Mouse (Mus musculus): ENCODE results near the gene Aff1. TPM values are rescaled to one million over a fixed set of nuclear protein-coding genes. Genes with fewer than 3 reads are reported as not detected.

Gene Aff1
- polyA plus RNA-seq, 1 experiment from 2014 or later = 4.3 TPM

GRCm38 (mm10) chr5:103655346-103656118 lies 36.6 kb upstream of the Aff1 start, which contains the start of gene 1700016H13Rik:
1700016H13Rik (minus strand) TSS chr5:103656010.
- peak within 1 kb of the TSS; percentile 92 for H3K4me2 ChIP-seq (replicated peaks; ENCODE audit: low read depth)
- H3K4me1 ChIP-seq (replicated peaks; ENCODE audit: control insufficient read depth, insufficient read depth) = no peaks in the 10 kb centered on the region
- H3K27ac ChIP-seq (replicated peaks) = peak within 1 kb of the TSS; percentile 81
- ATAC-seq (ENCODE audit: low FRiP score, low TSS enrichment) = peak; percentile 98
- H3K9me3 ChIP-seq (ENCODE audit: control insufficient read depth, low read length) = no peaks in the 10 kb centered on the region
- H3K36me3 ChIP-seq (ENCODE audit: control insufficient read depth, insufficient read depth, low read length) = no peaks in the 10 kb centered on the region
- 3% methylated on average over 46 of the region's 56 CpGs for whole genome bisulfite sequencing
- H3K9ac ChIP-seq (ENCODE audit: low read length) = peak within 1 kb of the TSS; percentile 68
- DNase-seq (ENCODE audit: low spot score) = peak; percentile 92
- H3K4me3 ChIP-seq (ENCODE audit: low read depth, low read length) = peak within 1 kb of the TSS; percentile 45
- peak; percentile 43 for TF ChIP-seq EP300 (optimal IDR thresholded peaks at IDR 0.05)
- TF ChIP-seq CTCF (IDR thresholded peaks at IDR 0.05; ENCODE audit: low read depth) = peak; percentile 72
- H3K27me3 ChIP-seq (ENCODE audit: control insufficient read depth, insufficient read depth, low read length) = no peaks in the 10 kb centered on the region

- TF ChIP-seq CTCF (IDR thresholded peaks at IDR 0.05; ENCODE audit: low read depth) (peak; percentile 64), EP300 (optimal IDR thresholded peaks at IDR 0.05) (no peak)
- H3K27ac ChIP-seq (replicated peaks) = no peak overlapping the region
- H3K9me3 ChIP-seq (ENCODE audit: control insufficient read depth, low read length) = no peaks in the 10 kb centered on the region
- ATAC-seq (ENCODE audit: low FRiP score, low TSS enrichment) = no peak
- no peak for DNase-seq (ENCODE audit: low spot score)
- H3K4me1 ChIP-seq (replicated peaks; ENCODE audit: control insufficient read depth, insufficient read depth) = no peaks in the 10 kb centered on the region
- no peak overlapping the region for H3K4me3 ChIP-seq (ENCODE audit: low read depth, low read length)
- H3K4me2 ChIP-seq (replicated peaks; ENCODE audit: low read depth) = no peak overlapping the region
- H3K9ac ChIP-seq (ENCODE audit: low read length) = no peak overlapping the region
- WGBS = 61% methylated on average over 5 of the region's 5 CpGs
- H3K27me3 ChIP-seq (ENCODE audit: control insufficient read depth, insufficient read depth, low read length) = no peaks in the 10 kb centered on the region
- no peaks in the 10 kb centered on the region for H3K36me3 ChIP-seq (ENCODE audit: control insufficient read depth, insufficient read depth, low read length)
These were observed 33.3 kb upstream of the Aff1 start for GRCm38 (mm10) chr5:103658921-103659320.

DNA sequence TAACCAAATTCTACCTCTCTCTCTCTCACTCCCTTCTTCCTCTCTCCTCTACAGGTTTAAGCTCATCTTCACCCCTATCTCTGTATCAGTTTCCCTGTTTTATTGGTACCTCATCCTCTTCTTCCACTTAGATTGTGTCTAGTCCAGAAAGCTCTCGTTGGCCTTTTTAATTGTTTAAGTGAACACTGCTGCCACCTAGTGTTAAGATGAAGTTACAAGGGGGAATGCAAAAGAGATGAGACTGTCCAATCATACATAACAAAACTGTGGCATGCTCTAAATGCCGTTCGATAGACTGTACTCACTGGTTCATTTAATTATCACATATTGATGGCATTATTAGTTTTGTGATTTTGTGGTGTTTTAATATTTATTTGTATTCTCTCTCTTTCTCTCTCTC lies 32.6 kb upstream of the Aff1 start:
- Histone ChIP-seq H3K9me3 (ENCODE audit: control insufficient read depth, low read length) (no peaks in the 10 kb centered on the region), H3K4me1 (replicated peaks; ENCODE audit: control insufficient read depth, insufficient read depth) (no peaks in the 10 kb centered on the region), H3K4me3 (ENCODE audit: low read depth, low read length) (no peak overlapping the region), H3K27me3 (ENCODE audit: control insufficient read depth, insufficient read depth, low read length) (no peaks in the 10 kb centered on the region), H3K9ac (ENCODE audit: low read length) (no peak overlapping the region), H3K36me3 (ENCODE audit: control insufficient read depth, insufficient read depth, low read length) (no peaks in the 10 kb centered on the region), H3K4me2 (replicated peaks; ENCODE audit: low read depth) (no peak overlapping the region), H3K27ac (replicated peaks) (no peak overlapping the region)
- no peak for ATAC-seq (ENCODE audit: low FRiP score, low TSS enrichment)
- no peak for DNase-seq (ENCODE audit: low spot score)
- TF ChIP-seq EP300 (optimal IDR thresholded peaks at IDR 0.05) (no peak), CTCF (IDR thresholded peaks at IDR 0.05; ENCODE audit: low read depth) (peak; percentile 88)
- WGBS = 24% methylated on average over 3 of the region's 3 CpGs

DNA sequence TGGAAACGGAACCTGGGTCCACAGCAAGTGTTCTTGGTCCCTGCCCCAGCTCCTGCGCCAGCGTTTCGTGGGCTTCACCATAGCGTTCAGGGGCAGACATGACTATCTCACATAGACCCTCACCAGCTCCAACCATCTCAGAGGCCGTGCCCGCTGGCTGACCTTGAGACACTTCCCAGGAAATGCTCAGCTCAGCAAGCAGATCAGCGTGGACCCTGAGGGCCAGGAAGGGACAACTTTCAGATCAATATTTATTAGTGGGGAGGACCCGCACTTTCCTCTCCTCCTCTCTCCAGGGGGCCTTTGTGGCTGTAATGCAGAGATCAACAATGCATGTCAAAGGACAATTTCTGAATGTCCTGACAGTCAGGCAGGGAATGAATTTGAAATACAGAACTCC lies 27.2 kb upstream of the Aff1 start:
- 79% methylated on average over 9 of the region's 9 CpGs for WGBS
- Histone ChIP-seq H3K27me3 (ENCODE audit: control insufficient read depth, insufficient read depth, low read length) (no peaks in the 10 kb centered on the region), H3K36me3 (ENCODE audit: control insufficient read depth, insufficient read depth, low read length) (no peaks in the 10 kb centered on the region), H3K9ac (ENCODE audit: low read length) (no peak overlapping the region), H3K9me3 (ENCODE audit: control insufficient read depth, low read length) (no peaks in the 10 kb centered on the region), H3K4me1 (replicated peaks; ENCODE audit: control insufficient read depth, insufficient read depth) (no peaks in the 10 kb centered on the region), H3K27ac (replicated peaks) (no peak overlapping the region), H3K4me3 (ENCODE audit: low read depth, low read length) (no peak overlapping the region), H3K4me2 (replicated peaks; ENCODE audit: low read depth) (no peak overlapping the region)
- TF ChIP-seq EP300 (optimal IDR thresholded peaks at IDR 0.05) (no peak), CTCF (IDR thresholded peaks at IDR 0.05; ENCODE audit: low read depth) (no peak)
- ATAC-seq (ENCODE audit: low FRiP score, low TSS enrichment) (no peak), DNase-seq (ENCODE audit: low spot score) (no peak)

GRCm38 (mm10) chr5:103665876-103666275 lies 26.3 kb upstream of the Aff1 start:
- no peak overlapping the region for H3K27ac ChIP-seq (replicated peaks)
- no peaks in the 10 kb centered on the region for H3K4me1 ChIP-seq (replicated peaks; ENCODE audit: control insufficient read depth, insufficient read depth)
- no peak overlapping the region for H3K9ac ChIP-seq (ENCODE audit: low read length)
- H3K36me3 ChIP-seq (ENCODE audit: control insufficient read depth, insufficient read depth, low read length) = no peaks in the 10 kb centered on the region
- no peak for DNase-seq (ENCODE audit: low spot score)
- H3K9me3 ChIP-seq (ENCODE audit: control insufficient read depth, low read length) = no peaks in the 10 kb centered on the region
- no peak overlapping the region for H3K4me2 ChIP-seq (replicated peaks; ENCODE audit: low read depth)
- 72% methylated on average over 2 of the region's 2 CpGs for WGBS
- H3K27me3 ChIP-seq (ENCODE audit: control insufficient read depth, insufficient read depth, low read length) = no peaks in the 10 kb centered on the region
- ATAC-seq (ENCODE audit: low FRiP score, low TSS enrichment) = no peak
- TF ChIP-seq CTCF (IDR thresholded peaks at IDR 0.05; ENCODE audit: low read depth) (no peak), EP300 (optimal IDR thresholded peaks at IDR 0.05) (no peak)
- H3K4me3 ChIP-seq (ENCODE audit: low read depth, low read length) = no peak overlapping the region

DNA sequence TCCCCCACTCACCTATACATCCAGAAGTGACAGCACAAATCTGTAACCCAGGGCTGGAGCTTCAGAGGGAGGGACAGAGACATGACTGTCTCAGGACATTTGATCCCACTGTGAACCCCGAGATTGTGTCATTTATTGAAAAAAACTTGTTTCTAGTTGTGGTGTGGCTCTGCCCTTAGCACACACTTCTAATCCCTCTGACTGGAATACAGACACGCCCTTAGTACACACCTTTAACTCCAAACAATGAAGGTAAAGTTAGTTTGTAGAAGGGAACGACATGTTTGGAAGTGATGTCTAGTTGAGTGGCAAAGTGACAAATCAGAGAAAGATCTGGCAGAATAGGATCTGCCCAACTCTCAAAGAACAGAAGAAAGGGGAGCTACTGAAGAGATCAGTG lies 20.3 kb upstream of the Aff1 start:
- ATAC-seq (ENCODE audit: low FRiP score, low TSS enrichment) (peak; percentile 85), DNase-seq (ENCODE audit: low spot score) (no peak)
- no peaks in the 10 kb centered on the region for H3K27me3 ChIP-seq (ENCODE audit: control insufficient read depth, insufficient read depth, low read length)
- H3K9ac ChIP-seq (ENCODE audit: low read length) = no peak overlapping the region
- H3K27ac ChIP-seq (replicated peaks) = peak overlapping the region; percentile 81
- no peak overlapping the region for H3K4me2 ChIP-seq (replicated peaks; ENCODE audit: low read depth)
- TF ChIP-seq CTCF (IDR thresholded peaks at IDR 0.05; ENCODE audit: low read depth) (no peak), EP300 (optimal IDR thresholded peaks at IDR 0.05) (peak; percentile 30)
- 48% methylated on average over 3 of the region's 3 CpGs for WGBS
- H3K4me1 ChIP-seq (replicated peaks; ENCODE audit: control insufficient read depth, insufficient read depth) = no peaks in the 10 kb centered on the region
- no peaks in the 10 kb centered on the region for H3K9me3 ChIP-seq (ENCODE audit: control insufficient read depth, low read length)
- H3K36me3 ChIP-seq (ENCODE audit: control insufficient read depth, insufficient read depth, low read length) = no peaks in the 10 kb centered on the region
- H3K4me3 ChIP-seq (ENCODE audit: low read depth, low read length) = no peak overlapping the region

All from stomach, postnatal 0 days (tissue).